Mouse (Mus musculus): ENCODE measurements at regions not wholly inside any gene's neighbourhood (a gene's known extent, or its start where the extent isn't known, plus 50 kb on each side); places are given as distances from the start of the nearest gene placed in this dataset.

- TF ChIP-seq POLR2A (IDR thresholded peaks at IDR 0.05; ENCODE audit: insufficient read depth, low read depth, low read length) (no peak), CTCF (IDR thresholded peaks at IDR 0.05) (no peak)
Measured at GRCm38 (mm10) chr13:71273485-71273884, 431.9 kb upstream of the Adamts16 start.

All from heart, adult 2 months (tissue).